Mouse (Mus musculus) liver, embryonic 16.5 days (tissue): ENCODE measurements around the gene Tent4b. TPM values are rescaled to one million over a fixed set of nuclear protein-coding genes. Genes with fewer than 3 reads are reported as not detected.

Experiments
- ATAC-seq: fragments of 200-750 bp; cut with Nextera tagmentation; 2 replicates; pipeline ENCODE4 v1.8.0; 2017; ENCODE audit warnings: low read depth, mild to moderate bottlenecking, moderate number of reproducible peaks, moderate library complexity
- H3K27ac ChIP-seq: fragments of 300-500 bp; sonication (generic); 2 replicates; pipeline ENCODE4 v1.5.1; 2014; ENCODE audit warnings: mild to moderate bottlenecking, low read length
- H3K27me3 ChIP-seq: fragments of 300-500 bp; sonication (generic); 2 replicates; pipeline ENCODE4 v1.6.1; 2014; ENCODE audit warnings: low read depth, low read length, mixed read lengths; ENCODE audit not compliant: control insufficient read depth, insufficient read depth
- H3K36me3 ChIP-seq: fragments of 300-500 bp; sonication (generic); 2 replicates; pipeline ENCODE4 v1.6.1; 2014; ENCODE audit warnings: mild to moderate bottlenecking; ENCODE audit not compliant: control insufficient read depth, insufficient read depth
- H3K4me1 ChIP-seq: fragments of 300-500 bp; sonication (generic); 2 replicates; pipeline ENCODE4 v1.6.1; 2014; ENCODE audit warnings: low read depth, low read length, mixed read lengths; ENCODE audit not compliant: control insufficient read depth
- H3K4me2 ChIP-seq: fragments of 300-500 bp; sonication (generic); 2 replicates; pipeline ENCODE4 v1.6.1; 2014; ENCODE audit warnings: low read depth, low read length, mixed read lengths
- H3K4me3 ChIP-seq: fragments of 300-500 bp; sonication (generic); 2 replicates; pipeline ENCODE4 v1.5.1; 2014; ENCODE audit warnings: low read depth, mild to moderate bottlenecking, low read length
- H3K9ac ChIP-seq: fragments of 300-500 bp; sonication (generic); 2 replicates; pipeline ENCODE4 v1.6.1; 2014; ENCODE audit warnings: low read depth, low read length
- H3K9me3 ChIP-seq: fragments of 300-500 bp; sonication (generic); replicated peaks from 2 replicates; pipeline ENCODE4 v1.6.1; 2016; ENCODE audit warnings: low read length; ENCODE audit not compliant: control insufficient read depth
- WGBS: fragments of 180-500 bp; shearing (Covaris S2); extraction: QIAGEN DNeasy Blood & Tissue Kit; methylation state at CpG from one replicate; pipeline ENCODE4 v1.1.7; 2014; ENCODE audit not compliant: insufficient replicate concordance; 5-methylcytosine and 5-hydroxymethylcytosine counted together
- polyA plus RNA-seq: library from polyadenylated mRNA; unstranded; fragments of >200 nt; fragmentation: Nextera tagmentation; extraction: Ambion mirVana; gene quantifications from 2 replicates; pipeline ENCODE4 v1.2.1, GENCODE M21; 2015

Gene Tent4b
- polyA plus RNA-seq, 1 experiment from 2014 or later: 2.5 TPM

- H3K9ac ChIP-seq: no peak overlapping the region
- H3K27me3 ChIP-seq: no peaks in the 10 kb centered on the region; the same call in 1 of the 2 replicates
- no peaks in the 10 kb centered on the region for H3K9me3 ChIP-seq
- WGBS: 67% methylated on average over 14 of the region's 14 CpGs
- no peak overlapping the region for H3K4me3 ChIP-seq
- H3K4me1 ChIP-seq: peaks cover under 1% of the 10 kb centered on the region
- H3K4me2 ChIP-seq: no peak overlapping the region
- H3K27ac ChIP-seq: no peak overlapping the region
- ATAC-seq: no peak
- no peaks in the 10 kb centered on the region for H3K36me3 ChIP-seq
Measured at GRCm38 (mm10) chr8:88266801-88267403, 67.9 kb downstream of the Tent4b start.

- no peaks in the 10 kb centered on the region for H3K9me3 ChIP-seq
- 50% methylated on average over 7 of the region's 7 CpGs for WGBS
Measured at GRCm38 (mm10) chr8:88269107-88269875, 70.3 kb downstream of the Tent4b start.

DNA sequence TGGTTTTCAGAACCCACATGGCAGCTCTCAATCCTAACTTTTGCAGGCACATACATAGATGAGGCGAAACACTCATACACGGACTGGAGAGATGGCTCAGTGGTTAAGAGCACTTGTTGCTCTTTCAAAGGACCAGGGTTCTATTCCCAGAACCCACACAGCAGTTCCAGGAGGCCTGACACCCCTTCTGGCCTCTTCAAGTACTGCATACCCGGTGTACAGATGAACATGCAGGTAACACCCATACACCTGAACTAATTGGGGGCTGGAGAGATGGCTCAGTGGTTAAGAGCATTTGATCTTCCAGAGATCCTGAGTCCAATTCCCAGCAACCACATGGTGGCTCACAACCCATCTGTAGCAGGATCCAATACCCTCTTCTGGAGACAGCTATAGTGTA, 71.1 kb downstream of the Tent4b start:
- H3K9ac ChIP-seq: no peak overlapping the region
- H3K4me1 ChIP-seq: peaks cover 32% of the 10 kb centered on the region
- H3K4me2 ChIP-seq: no peak overlapping the region
- H3K27ac ChIP-seq: no peak overlapping the region
- H3K9me3 ChIP-seq: no peaks in the 10 kb centered on the region
- no peak for ATAC-seq
- WGBS: 55% methylated on average over 3 of the region's 3 CpGs
- no peak overlapping the region for H3K4me3 ChIP-seq
- peaks cover 3% of the 10 kb centered on the region for H3K27me3 ChIP-seq
- H3K36me3 ChIP-seq: no peaks in the 10 kb centered on the region

More at GRCm38 (mm10) chr8:88269107-88269875, 70.3 kb downstream of the Tent4b start:
- H3K27ac ChIP-seq: no peak overlapping the region
- no peak overlapping the region for H3K4me2 ChIP-seq
- H3K9ac ChIP-seq: no peak overlapping the region
- H3K36me3 ChIP-seq: no peaks in the 10 kb centered on the region
- no peak for ATAC-seq
- peaks cover 25% of the 10 kb centered on the region for H3K4me1 ChIP-seq
- no peak overlapping the region for H3K4me3 ChIP-seq
- H3K27me3 ChIP-seq: peaks cover 3% of the 10 kb centered on the region

DNA sequence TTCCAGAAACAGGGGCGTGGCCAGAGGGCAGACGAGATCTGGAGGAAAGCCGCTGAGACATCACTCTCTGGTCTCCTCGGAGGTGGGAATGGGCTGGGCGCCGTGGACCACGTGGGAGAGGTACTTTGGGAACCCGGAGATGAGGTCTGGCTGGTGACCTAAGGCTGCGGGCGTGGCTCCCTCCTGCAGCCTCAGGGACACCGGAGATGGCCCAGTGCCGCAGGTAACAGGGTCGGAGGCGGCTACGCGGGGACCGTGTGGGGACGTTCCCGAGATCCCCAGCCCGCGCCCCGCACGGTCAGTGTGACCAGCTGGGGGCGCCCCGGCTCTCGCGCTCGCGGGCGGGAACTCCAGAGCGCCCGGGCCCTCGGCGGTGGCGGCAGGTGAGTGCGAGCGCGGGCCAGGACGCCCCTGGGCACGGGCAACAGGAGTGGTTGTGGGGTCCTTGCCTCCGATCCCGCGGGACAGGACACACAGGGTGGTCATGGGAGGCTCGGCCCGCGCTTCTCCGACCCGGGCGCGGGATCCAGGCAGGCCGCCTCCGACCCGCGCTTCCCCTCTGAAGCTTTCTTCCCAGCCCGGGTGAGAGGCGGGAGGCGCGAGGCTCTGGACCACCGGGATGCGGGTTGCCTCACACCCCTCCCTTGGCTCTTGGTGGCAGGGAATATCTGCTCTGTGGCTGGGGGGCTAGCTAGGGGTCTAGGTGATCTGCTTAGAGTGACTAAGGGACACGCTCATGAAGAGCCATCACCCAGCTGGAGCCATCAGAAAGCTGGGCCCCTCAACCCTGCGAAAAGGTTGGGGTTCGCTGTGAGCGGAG, 73.4 kb downstream of the Tent4b start, which contains the start of gene Adcy7:
TSS of gene Adcy7 (plus strand) at position 173 of the 820 bp plus-strand sequence.
- H3K4me3 ChIP-seq: peak within 1 kb of the TSS; percentile 64
- WGBS: 3% methylated on average over 61 of the region's 64 CpGs
- H3K27me3 ChIP-seq: peaks cover 3% of the 10 kb centered on the region
- no peak within 1 kb of the TSS for H3K27ac ChIP-seq
- no peaks in the 10 kb centered on the region for H3K36me3 ChIP-seq
- peaks cover 33% of the 10 kb centered on the region for H3K4me1 ChIP-seq
- peak within 1 kb of the TSS; percentile 72 for H3K9ac ChIP-seq
- no peaks in the 10 kb centered on the region for H3K9me3 ChIP-seq
- ATAC-seq: peak; percentile 70
- H3K4me2 ChIP-seq: peak within 1 kb of the TSS; percentile 88

- H3K9me3 ChIP-seq: no peaks in the 10 kb centered on the region
- no peak overlapping the region for H3K27ac ChIP-seq
- H3K27me3 ChIP-seq: peaks cover 3% of the 10 kb centered on the region
- no peak for ATAC-seq
- WGBS: 52% methylated on average over 7 of the region's 7 CpGs
- H3K4me1 ChIP-seq: peaks cover 33% of the 10 kb centered on the region
- peak overlapping the region; percentile 72 for H3K9ac ChIP-seq
- peak overlapping the region; percentile 64 for H3K4me3 ChIP-seq
- no peaks in the 10 kb centered on the region for H3K36me3 ChIP-seq
- H3K4me2 ChIP-seq: peak overlapping the region; percentile 88
Measured at GRCm38 (mm10) chr8:88273051-88273430, 74.0 kb downstream of the Tent4b start.

DNA sequence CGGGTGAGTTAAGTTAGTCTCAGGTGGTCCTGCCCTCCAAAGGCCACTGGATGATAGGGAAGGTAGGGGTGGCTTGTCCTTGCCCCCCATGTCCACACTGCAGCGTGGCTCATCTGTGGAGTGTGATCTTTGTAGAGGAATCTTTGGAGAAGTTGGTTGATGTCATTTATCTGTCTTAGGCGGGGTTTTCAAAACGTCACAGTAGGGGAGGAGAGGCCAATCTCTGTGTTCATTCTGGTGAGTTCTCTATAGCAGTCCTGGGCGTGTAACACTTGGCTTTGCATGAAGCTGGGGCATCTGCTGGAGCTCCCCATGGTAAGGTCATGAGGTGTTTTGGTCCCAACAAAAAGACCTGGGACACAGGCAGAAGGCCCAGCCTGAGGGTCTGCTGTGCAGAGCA, 75.1 kb downstream of the Tent4b start:
- no peak overlapping the region for H3K4me3 ChIP-seq
- no peak overlapping the region for H3K4me2 ChIP-seq
- peak overlapping the region; percentile 23; the same call in 1 of the 2 replicates for H3K9ac ChIP-seq
- peaks cover 3% of the 10 kb centered on the region for H3K27me3 ChIP-seq
- peaks cover 40% of the 10 kb centered on the region for H3K4me1 ChIP-seq
- peak; percentile 47 for ATAC-seq
- no peaks in the 10 kb centered on the region for H3K36me3 ChIP-seq
- H3K9me3 ChIP-seq: no peaks in the 10 kb centered on the region
- WGBS: 53% methylated on average over 5 of the region's 5 CpGs
- H3K27ac ChIP-seq: no peak overlapping the region; the same call in 1 of the 2 replicates

GRCm38 (mm10) chr8:88279220-88279619, 80.2 kb downstream of the Tent4b start:
- Histone ChIP-seq H3K27ac (peak overlapping the region; percentile 71), H3K36me3 (no peaks in the 10 kb centered on the region), H3K4me1 (peaks cover 35% of the 10 kb centered on the region), H3K9me3 (no peaks in the 10 kb centered on the region), H3K4me3 (peak overlapping the region; percentile 23; the same call in 1 of the 2 replicates), H3K9ac (no peak overlapping the region), H3K4me2 (peak overlapping the region; percentile 51), H3K27me3 (no peaks in the 10 kb centered on the region)
- WGBS: 18% methylated on average over 5 of the region's 5 CpGs
- ATAC-seq: peak; percentile 59

DNA sequence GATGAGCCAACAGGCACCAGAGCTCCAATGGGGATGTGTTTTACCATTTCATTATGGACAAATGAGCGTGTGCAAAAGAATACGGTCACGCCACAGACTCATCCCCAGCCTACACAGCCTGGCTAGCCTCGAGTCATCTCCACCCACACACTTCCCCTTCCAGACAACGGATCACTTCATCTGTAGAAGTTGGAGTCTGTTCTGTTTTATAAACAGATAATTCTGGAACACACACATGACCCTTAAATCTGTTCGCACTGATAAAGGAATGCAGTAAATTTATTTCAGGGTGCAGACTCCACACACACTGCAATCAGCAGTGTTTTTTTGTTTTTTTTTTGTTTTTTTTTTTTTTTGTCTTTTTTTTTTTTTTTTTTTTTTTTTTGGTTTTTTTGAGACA, 80.7 kb downstream of the Tent4b start:
- peak overlapping the region; percentile 23; the same call in 1 of the 2 replicates for H3K4me3 ChIP-seq
- H3K9ac ChIP-seq: no peak overlapping the region
- H3K4me1 ChIP-seq: peaks cover 30% of the 10 kb centered on the region
- peak overlapping the region; percentile 51 for H3K4me2 ChIP-seq
- no peaks in the 10 kb centered on the region for H3K27me3 ChIP-seq
- no peaks in the 10 kb centered on the region for H3K9me3 ChIP-seq
- H3K36me3 ChIP-seq: no peaks in the 10 kb centered on the region
- 15% methylated on average over 6 of the region's 6 CpGs for WGBS
- peak; percentile 89 for ATAC-seq
- peak overlapping the region; percentile 71 for H3K27ac ChIP-seq
